Mouse (Mus musculus) C2C12 (cell line): ENCODE measurements around the gene Pigb.

ENCODE experiments used
- CTCF ChIP-seq: IDR thresholded peaks from one replicate; pipeline ENCODE4 v1.5.1; 2011; ENCODE audit not compliant: control insufficient read depth, insufficient read depth, insufficient read length
- MAX ChIP-seq: IDR thresholded peaks from one replicate; pipeline ENCODE4 v1.6.1; 2011; ENCODE audit warnings: mild to moderate bottlenecking, control low read depth
- MYOD1 ChIP-seq: IDR thresholded peaks from one replicate; pipeline ENCODE4 v1.6.1; 2011; ENCODE audit warnings: low read depth; ENCODE audit not compliant: control insufficient read depth, insufficient read length
- MYOG ChIP-seq: IDR thresholded peaks from one replicate; pipeline ENCODE4 v1.6.1; 2011; ENCODE audit not compliant: control insufficient read depth, insufficient read length; ENCODE audit errors: extremely low read depth
- USF1 ChIP-seq: IDR thresholded peaks from one replicate; pipeline ENCODE4 v1.6.1; 2011; ENCODE audit warnings: low read depth, mild to moderate bottlenecking, control low read depth, moderate library complexity

- TF ChIP-seq CTCF: no peak
- no peak for TF ChIP-seq MYOG
- no peak for TF ChIP-seq USF1
- TF ChIP-seq MAX: no peak
- no peak for TF ChIP-seq MYOD1
Observed at GRCm38 (mm10) chr9:73079801-73080325, 39.7 kb upstream of the Pigb start.
